ENCODE assay signal across 8 mouse cellular contexts in genomic region chr15:84351915-84352844, GRCm38 (mm10). TPM values are rescaled to one million over a fixed set of nuclear protein-coding genes. Genes with fewer than 3 reads are reported as not detected.
DNase-seq lines count a peak whose midpoint lies in the region; ATAC-seq lines count a peak whose summit lies in the region.

No protein-coding gene starts in this region.

- H3K4me1 ChIP-seq in neural tube, embryonic 14.5 days (ENCODE audit: control insufficient read depth, insufficient read depth, low read length), result peaks cover 6% of the 10 kb centered on the region; the same call in 1 of the 2 replicates

- H3K36me3 ChIP-seq in neural tube, embryonic 14.5 days (ENCODE audit: control insufficient read depth, insufficient read depth, low read length), result no peaks in the 10 kb centered on the region

- H3K4me2 ChIP-seq in neural tube, embryonic 14.5 days (ENCODE audit: low read depth, low read length), result no peak overlapping the region

- DNase-seq in kidney, postnatal 4 days, result peak; percentile 25 to 47
- DNase-seq in kidney, adult 11 months, result no peak
- DNase-seq in forelimb bud, embryonic 11.5 days (ENCODE audit: low read depth, low spot score), result peak; percentile 17
- peak; percentile 32 for DNase-seq in layer of hippocampus, adult 9-10 months (ENCODE audit: low spot score)

- ATAC-seq in neural tube, embryonic 14.5 days (ENCODE audit: low read depth), result no peak
- no peak for ATAC-seq in megakaryocyte-erythroid progenitor cell, adult 5-6 weeks (replicated peaks; ENCODE audit: low FRiP score, low TSS enrichment, poor library complexity, severe bottlenecking)
- ATAC-seq in activated CD4-positive, CD25-positive, alpha-beta regulatory T cell, adult 4 months, result no peak
- no peak for ATAC-seq in inflammation-experienced regulatory T-cells, adult 6 months

- 55% methylated on average over 21 of the region's 21 CpGs for WGBS in neural tube, embryonic 14.5 days

- H3K9ac ChIP-seq in neural tube, embryonic 14.5 days (replicated peaks; ENCODE audit: low read depth, low read length), result no peak overlapping the region

- H3K27ac ChIP-seq in neural tube, embryonic 14.5 days (ENCODE audit: low read depth, low read length), result peak overlapping the region; percentile 28; the same call in 1 of the 2 replicates

- H3K4me3 ChIP-seq in neural tube, embryonic 14.5 days (ENCODE audit: low read depth, low read length), result no peak overlapping the region

- no peaks in the 10 kb centered on the region for H3K9me3 ChIP-seq in neural tube, embryonic 14.5 days (ENCODE audit: control insufficient read depth, low read length)

- H3K27me3 ChIP-seq in neural tube, embryonic 14.5 days (ENCODE audit: control insufficient read depth, insufficient read depth, low read length), result no peaks in the 10 kb centered on the region

RNA-seq across cellular contexts. Expression of gene Parvg, which starts 28.4 kb away (rescaled TPM):
- 0.40 and 1.1 TPM in 2 replicates for polyA plus RNA-seq in neural tube, embryonic 14.5 days (2014; fragmentation: Nextera tagmentation; extraction: Ambion mirVana)
- total RNA-seq in megakaryocyte-erythroid progenitor cell, adult 5-6 weeks (2014; fragmentation: Nextera tagmentation), result 49.1 and 67.2 TPM in 2 replicates
- total RNA-seq in megakaryocyte-erythroid progenitor cell, adult 5-6 weeks (2017), result 80.8 and 173 TPM in 2 replicates
- polyA plus RNA-seq in activated CD4-positive, CD25-positive, alpha-beta regulatory T cell, adult 4 months (2017; shearing (Covaris generic)), result 10 to 100 TPM; 63.7 to 99.5 TPM
- 10 to 100 TPM; 77.7 to 87.6 (median 81.4) TPM for polyA plus RNA-seq in inflammation-experienced regulatory T-cells, adult 6 months (2017; shearing (Covaris generic))

Comparison
In these comparisons a context has a peak if more than half of its experiments do, and no peak if none do; other contexts are left out.
1. RNA of gene Parvg, which starts 28.4 kb away (polyA plus RNA-seq): 63.7 to 99.5 TPM in activated CD4-positive, CD25-positive, alpha-beta regulatory T cell, adult 4 months and 77.7 to 87.6 TPM in inflammation-experienced regulatory T-cells, adult 6 months; 0.40 to 1.1 TPM in neural tube, embryonic 14.5 days; every median in the first group is over 10 times any median in the second.